ENCODE assay signal across 11 mouse cellular contexts in genomic region chr8:115719126-115719525, GRCm38 (mm10). TPM values are rescaled to one million over a fixed set of nuclear protein-coding genes. Genes with fewer than 3 reads are reported as not detected.
DNase-seq lines count a peak whose midpoint lies in the region; ATAC-seq lines count a peak whose summit lies in the region.
"Had no signal": no experiment of that assay in that cellular context is flagged by ENCODE, and none has a peak within 500 bp of the region (broad histone marks: within the 10 kb centered on the region; RNA-seq: fewer than 3 reads in every experiment).

No protein-coding gene starts in this region.

- no peaks in the 10 kb centered on the region for H3K36me3 ChIP-seq in heart, embryonic 16.5 days (ENCODE audit: control insufficient read depth, insufficient read depth)
- H3K36me3 ChIP-seq: limb, embryonic 12.5 days had no signal

- H3K27me3 ChIP-seq in heart, embryonic 16.5 days (ENCODE audit: control insufficient read depth, insufficient read depth, low read length) = 0 out of 2 replicates have a peak, but pooled peaks cover 2% of the 10 kb centered on the region

- no peak overlapping the region for H3K4me2 ChIP-seq in heart, embryonic 16.5 days (ENCODE audit: low read depth, low read length)
- H3K4me2 ChIP-seq: limb, embryonic 12.5 days had no signal

- no peaks in the 10 kb centered on the region for H3K9me3 ChIP-seq in heart, embryonic 16.5 days (replicated peaks; ENCODE audit: control insufficient read depth, low read length)
- H3K9me3 ChIP-seq: limb, embryonic 12.5 days had no signal

- H3K4me1 ChIP-seq in heart, embryonic 16.5 days (ENCODE audit: control insufficient read depth, insufficient read depth, low read length) = no peaks in the 10 kb centered on the region
- H3K4me1 ChIP-seq: limb, embryonic 12.5 days had no signal

- intact Hi-C loops in left cerebral cortex, postnatal 4 days (cut with DNase I) = no loop called here

- H3K4me3 ChIP-seq in heart, embryonic 16.5 days (ENCODE audit: low read length) = no peak overlapping the region
- H3K4me3 ChIP-seq: limb, embryonic 12.5 days had no signal

- no peak overlapping the region for H3K27ac ChIP-seq in heart, embryonic 16.5 days (ENCODE audit: low read length)
- H3K27ac ChIP-seq: limb, embryonic 12.5 days had no signal

- ATAC-seq in heart, embryonic 16.5 days (replicated peaks; ENCODE audit: extremely low read depth, insufficient read depth, low FRiP score) = peak; percentile 77

- 59% methylated on average over 7 of the region's 7 CpGs for WGBS in heart, embryonic 16.5 days

- DNase-seq in heart, adult 8-10 months (ENCODE audit: low spot score) = no peak
- DNase-seq in 3T3-L1 (ENCODE audit: low read depth, low spot score) (peak; percentile 77), adipocyte (ENCODE audit: low spot score) (peak; percentile 94)
- peak; percentile 94 for DNase-seq in kidney, adult 9 months
- no peak for DNase-seq in left cerebral cortex, postnatal 4 days
- DNase-seq in natural killer cell, adult 2 months (ENCODE audit: low spot score in 2 of 2) = no peak
- DNase-seq: cerebellum, adult 8-10 months; right cerebral cortex, postnatal 25 days; thymus, postnatal 25 days had no signal

- H3K9ac ChIP-seq in heart, embryonic 16.5 days (ENCODE audit: low read length) = no peak overlapping the region
- H3K9ac ChIP-seq: limb, embryonic 12.5 days had no signal

RNA-seq across cellular contexts. Expression of gene Maf, which starts 11.5 kb away (rescaled TPM):
- 2.6 and 3.2 TPM in 2 replicates for polyA plus RNA-seq in heart, embryonic 16.5 days (2015; fragmentation: Nextera tagmentation; extraction: Ambion mirVana)
- total RNA-seq in heart, adult 8-10 months (2022) = 1 to 10 TPM; 5.6 to 8.5 (median 7.3) TPM
- 10 to 100 TPM; 37.8 to 41.9 TPM for total RNA-seq in left cerebral cortex, postnatal 4 days (2021)

Comparison
In these comparisons a context has a peak if more than half of its experiments do, and no peak if none do; other contexts are left out.
1. DNase-seq: peak in 3T3-L1 (single experiment), adipocyte (single experiment) and kidney, adult 9 months (single experiment); none in heart, adult 8-10 months (single experiment), left cerebral cortex, postnatal 4 days (single experiment) and natural killer cell, adult 2 months (0 of 2).
2. RNA of gene Maf, which starts 11.5 kb away (total RNA-seq): 37.8 to 41.9 TPM in left cerebral cortex, postnatal 4 days; 5.6 to 8.5 TPM in heart, adult 8-10 months; every median in the first group is over 4 times any median in the second.